Mouse (Mus musculus): ENCODE measurements around the gene Ube2o. TPM values are rescaled to one million over a fixed set of nuclear protein-coding genes. Genes with fewer than 3 reads are reported as not detected.

The Ube2o gene
- total RNA-seq, 2 experiments from 2014 or later, result 29.1 to 33.8 TPM

DNA sequence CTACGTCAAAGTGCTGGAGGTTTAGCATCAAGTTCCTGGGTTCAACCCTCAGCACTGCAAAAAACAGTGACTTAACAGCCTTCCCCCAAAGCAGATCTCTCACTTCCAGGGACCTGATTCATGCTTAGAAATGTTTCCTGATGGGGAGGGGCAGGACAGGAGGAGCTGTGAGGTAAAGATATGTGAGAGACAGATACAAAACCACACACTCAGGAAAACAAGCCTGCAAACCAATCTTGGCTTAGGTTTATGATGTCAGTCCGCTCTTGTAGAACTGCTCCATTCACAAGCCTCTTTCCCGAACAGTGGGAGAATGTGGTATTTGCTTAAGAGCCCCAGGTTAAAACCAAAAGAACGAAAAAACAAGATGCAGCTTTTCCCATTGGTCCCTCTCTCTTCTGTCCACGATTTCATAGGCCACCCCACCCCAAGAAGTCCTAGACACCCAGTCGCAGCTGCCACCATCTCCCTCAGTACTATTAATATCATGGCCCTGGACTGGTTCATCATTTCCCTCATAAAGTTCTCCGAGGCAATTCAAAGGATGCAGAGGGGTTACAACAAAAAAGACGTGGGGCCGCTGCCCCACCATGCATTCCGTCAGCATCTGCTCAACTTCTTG is 1.1 kb downstream of the Ube2o start:
- no peak for DNase-seq

DNA sequence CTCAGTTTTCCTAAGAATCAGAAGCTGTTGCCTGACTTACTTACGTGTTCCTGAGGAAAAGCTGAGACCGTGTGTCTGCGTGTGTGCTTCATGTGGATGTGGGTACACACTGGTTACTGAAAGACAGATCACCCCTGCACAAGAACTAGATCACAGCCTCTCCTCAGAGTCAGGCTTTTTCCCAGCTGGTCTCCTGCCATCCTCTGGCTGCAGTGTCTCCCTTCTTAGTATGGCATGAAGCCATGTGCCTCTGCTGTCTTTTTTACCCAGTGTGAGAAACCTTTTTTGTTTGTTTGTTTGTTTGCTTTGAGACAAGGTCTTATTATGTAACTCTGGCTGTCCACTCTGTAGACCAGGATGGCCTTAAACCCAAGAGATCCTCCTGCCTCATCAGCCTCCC is 2.0 kb downstream of the Ube2o start:
- no peak for DNase-seq

DNA sequence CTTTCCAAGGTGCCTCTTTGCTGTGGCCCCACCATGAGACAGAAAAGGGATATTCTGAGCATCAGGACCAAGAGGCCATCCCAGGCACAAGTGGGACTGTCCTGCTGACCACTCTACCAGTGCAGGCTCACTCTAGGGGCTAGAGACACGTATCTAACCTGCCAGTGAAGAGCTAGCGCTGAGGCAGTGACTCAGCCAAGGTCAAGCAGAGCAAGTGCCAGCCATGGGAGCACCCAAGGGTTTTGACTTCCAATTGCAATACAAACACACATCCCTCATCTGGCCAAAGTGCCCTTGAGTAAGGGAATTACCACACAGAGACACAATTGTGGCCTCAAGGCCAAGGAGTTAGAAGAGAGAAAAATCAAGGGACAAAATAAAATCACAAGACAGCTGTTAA is 5.9 kb downstream of the Ube2o start:
- no peak for DNase-seq

DNA sequence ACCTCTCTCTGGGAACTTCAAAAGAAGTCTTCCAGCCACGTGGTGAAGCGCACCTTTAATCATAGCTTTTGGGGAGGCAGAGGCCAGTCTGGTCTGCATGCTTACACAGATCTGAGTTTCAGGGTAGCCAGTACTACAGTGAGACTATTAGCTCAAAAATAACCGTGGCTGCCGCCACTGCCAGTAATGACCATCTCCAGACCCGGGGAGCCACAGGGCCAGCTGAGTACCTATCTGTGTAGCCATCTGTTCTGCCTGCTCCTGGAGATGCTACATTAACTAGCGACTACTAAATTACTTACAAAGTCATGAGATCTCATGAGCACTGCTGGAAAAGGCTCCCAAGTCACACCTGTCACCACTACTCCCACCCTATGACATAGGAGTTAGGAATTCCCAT is 6.3 kb downstream of the Ube2o start:
- no peak for DNase-seq

DNA sequence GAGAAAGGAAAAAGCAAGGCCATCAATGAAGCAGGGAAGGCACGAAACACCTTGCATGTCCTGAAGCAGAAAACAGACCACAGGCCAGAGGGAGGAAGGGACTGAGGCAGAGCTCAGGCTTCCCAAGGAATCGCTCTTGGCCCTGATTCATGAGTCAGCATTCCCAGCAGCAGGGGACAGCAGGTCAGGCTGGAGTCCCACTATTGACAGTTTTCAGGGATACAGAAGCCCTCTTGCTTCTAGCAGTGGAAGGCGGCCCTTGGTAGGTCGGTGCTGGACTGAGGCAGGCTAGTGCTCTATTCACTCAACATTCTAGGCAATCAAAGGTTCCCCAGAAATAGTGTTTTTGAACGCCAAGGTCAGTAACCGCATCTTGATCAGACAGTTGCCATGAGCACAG is 6.8 kb downstream of the Ube2o start:
- no peak for DNase-seq

DNA sequence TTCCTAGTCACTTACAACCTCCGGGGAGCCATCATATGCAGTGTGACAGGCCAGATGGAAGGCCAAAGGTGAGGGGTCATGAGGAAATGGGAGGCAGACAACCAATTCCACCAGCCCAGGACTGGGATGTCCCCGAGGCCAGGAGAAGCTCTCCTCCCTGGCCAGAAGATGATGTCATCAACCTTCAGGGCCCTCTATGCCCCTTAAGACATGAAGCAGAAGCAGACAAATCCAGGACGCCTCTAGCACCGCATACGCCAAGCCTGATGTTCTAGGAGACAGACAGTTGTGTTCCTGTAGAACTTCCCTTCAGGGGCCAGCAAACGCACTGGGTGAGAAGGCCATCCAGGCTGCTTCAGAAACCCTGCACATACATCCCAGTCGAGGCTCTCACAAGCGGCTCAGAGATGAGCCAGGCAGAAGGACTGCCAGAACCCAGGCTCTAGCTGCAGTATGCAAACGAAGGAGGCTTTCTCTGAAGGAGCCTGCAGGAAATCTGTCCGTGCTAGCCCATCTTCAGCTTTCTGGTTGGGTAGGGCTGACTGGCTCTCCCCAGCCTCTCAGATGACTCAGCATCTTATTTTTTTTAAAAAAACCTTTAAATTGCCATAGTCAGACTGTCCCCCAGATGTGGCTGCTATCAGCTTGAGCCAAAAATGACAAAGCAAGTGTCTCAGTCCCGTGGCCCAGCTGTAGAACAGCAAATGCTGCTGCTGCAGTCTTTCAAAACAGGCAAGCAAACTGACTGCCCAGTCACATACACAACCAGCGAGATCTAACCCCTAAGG is 8.3 kb downstream of the Ube2o start:
- DNase-seq, result no peak

DNA sequence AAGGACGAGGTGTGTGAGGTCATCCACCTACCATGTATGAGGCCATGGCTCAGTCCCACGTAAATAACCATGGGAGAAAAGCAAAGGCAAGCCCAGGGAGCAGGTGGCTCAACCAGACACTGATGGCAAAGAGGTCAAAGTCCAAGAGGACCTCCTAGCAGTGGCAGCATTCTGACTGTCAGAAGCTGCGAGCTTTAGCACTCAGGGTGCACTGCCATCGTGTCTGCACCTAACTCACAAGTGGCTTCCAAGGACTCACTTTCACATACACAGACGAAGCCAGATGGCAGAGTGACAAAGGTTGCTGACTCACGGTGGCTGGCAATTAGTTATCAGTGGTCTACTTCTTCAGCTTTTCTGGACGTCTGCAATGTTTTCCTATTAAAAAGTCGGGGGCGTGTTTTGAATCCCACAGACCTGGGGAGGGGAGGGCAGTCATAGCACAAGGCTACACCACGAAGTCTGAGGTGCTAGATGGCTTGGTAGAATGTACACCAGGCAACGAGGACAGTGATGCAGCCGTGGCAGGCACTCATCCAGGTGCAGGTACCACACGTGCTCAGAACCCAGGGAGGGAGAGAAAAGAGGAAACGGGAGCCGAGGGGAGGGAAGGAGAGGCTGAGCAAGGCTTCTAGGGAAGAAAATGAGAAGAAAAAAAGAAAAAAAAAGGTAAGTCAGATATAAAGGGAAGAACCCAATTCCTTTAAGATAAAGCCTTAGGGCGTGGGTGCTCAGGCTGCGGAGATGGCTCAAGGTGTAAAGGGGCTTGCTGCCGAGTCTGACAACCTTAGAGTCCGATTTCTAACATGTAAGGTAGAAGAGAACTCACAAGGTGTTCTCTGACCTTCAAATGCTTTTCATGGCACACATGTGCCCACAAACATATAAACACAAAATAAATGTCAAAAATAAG is 9.2 kb downstream of the Ube2o start:
- DNase-seq, result peak; percentile 58

DNA sequence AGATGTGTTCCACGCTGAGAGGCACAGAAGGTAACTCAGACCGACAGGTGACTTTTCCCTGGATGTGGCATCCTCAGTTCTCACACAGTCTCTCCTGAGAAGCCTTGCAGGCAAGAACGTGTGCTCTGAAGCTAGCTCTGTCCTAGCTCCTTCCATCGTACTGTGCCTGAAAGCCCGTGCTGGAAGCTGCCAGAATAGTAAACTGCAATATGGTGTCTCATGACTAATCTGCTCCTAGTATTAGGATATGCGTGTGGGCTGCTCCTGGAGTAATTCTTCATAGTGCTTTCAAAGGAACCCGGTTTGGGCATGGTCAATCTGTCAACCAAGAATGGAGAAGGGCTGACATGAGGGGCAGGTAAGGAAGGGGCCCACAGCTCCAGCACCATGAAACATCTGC is 10.4 kb downstream of the Ube2o start:
- no peak for DNase-seq

DNA sequence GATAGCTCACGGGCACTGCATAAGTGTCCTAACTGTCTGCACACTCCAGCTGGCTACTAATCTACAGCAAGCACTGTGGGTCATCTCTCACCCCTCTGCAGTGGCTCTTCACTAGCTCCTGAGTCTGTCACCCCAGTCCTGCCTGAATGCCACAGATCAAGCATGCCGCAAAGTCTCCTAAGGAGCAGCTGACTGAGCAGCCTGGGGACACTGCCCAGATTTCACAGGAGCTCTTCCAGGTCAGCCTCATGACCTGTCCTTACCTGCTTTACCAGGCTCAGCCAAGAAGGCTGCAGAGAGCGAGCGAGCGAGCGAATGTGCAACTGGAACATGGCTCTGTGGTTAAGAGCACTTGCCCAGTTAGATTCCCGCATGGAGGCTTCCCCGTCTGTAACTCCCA is 13.7 kb downstream of the Ube2o start:
- no peak for DNase-seq

DNA sequence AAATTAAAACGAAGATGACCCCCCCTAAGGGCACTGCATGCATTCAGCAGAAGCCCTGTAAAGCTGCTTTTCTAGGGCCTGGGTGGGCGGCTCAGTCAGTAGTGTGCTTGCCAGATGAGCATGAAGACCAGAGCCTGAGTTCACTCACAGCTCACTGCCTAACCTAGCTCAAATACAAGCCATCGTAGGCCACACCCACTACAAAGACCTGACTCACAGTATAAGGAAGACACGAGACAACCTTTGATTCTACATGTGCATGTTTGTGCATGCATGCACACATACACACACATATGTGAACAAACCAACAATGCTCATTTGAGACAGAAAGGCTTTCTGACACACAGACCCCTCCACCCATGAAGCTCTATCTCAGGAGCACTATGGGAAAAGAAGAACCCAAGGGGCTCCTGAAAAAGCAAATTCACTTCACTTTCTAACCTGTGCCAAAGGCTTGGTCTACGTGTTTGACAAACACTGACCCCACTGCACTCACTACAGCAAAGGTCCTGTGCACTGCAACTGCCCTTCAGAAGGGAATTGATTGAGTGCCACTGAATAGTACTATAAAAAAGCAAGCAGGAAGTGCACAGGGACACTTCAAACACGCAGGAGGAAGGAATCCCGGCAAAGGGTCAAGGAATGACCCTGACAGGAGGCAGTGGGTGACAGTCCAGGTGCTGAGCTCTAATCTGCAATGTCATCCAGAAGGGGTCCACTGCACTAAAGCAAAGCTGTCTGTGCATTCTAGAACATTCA is 15.8 kb downstream of the Ube2o start:
- no peak for DNase-seq

DNA sequence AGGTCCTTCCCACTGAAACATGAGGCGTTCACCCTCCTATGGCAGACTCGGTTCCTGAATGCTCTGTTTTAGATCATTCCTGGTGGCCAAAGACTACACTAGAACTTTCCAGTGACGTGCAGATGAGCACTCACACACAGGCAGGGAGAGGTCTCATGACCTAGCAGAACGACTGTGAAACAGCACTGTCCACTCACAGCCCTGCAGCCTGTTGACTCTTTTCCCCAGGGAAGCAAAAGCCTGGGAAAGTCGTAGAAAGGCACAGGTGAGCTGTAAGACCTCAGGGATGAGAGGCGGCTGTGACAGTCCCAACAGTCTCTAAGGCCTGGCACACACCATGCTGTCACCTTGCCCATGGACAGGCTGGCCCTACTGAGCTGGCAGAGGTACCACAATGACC is 24.9 kb downstream of the Ube2o start:
- no peak for DNase-seq

DNA sequence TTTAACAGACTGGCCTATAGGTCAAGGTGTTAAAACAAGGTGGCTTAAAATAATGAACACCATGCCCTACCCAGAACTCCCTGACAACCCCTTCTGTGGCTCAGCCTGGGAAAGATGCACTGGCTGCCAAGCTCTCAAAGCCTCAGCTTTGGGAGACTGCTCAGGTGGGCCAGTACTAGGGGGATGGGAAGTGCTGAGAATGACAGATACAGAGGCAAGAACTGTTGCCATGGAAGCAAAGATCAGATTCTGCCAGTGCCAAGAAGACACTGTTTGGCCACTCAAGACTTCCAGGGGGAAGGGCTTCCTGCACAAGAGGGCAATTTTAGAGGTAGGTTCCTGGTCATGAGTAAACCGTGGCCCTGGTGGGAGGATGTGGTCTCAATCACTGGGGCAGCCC is 25.7 kb downstream of the Ube2o start:
- DNase-seq, result no peak

DNA sequence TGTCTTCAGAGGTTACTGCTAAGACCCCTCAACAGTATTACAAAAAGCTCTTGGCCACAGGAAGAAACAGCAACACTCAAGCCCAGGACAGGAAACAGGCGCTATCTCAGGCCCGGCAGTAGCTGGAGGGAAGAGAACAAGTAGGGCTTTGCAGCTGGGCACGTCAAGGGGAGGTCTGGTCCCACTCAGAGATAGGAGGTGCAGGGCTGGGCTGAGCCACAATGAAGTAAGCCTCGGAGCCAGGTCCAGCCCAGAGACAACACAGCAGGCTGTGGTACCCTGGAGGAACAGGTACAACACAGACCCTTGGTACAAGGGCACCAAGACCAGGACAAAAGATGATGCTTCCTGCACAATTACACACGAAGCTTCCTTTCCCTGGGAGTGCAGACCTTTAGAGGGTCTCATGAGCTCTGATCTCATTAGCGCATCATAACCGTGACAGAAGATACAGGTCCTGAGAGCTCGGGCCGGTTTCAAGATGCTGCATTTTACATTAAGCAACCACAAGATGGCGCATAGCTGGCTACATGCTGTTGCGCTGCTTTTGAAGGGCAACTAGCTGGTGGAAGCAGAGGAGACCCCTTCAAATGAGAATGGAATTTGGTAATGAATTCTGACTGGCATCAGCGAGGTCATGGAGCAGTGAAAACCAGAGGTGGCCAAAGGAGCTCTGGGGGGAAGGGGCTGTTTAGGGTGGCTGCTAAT is 26.9 kb downstream of the Ube2o start:
- DNase-seq, result peak; percentile 51

DNA sequence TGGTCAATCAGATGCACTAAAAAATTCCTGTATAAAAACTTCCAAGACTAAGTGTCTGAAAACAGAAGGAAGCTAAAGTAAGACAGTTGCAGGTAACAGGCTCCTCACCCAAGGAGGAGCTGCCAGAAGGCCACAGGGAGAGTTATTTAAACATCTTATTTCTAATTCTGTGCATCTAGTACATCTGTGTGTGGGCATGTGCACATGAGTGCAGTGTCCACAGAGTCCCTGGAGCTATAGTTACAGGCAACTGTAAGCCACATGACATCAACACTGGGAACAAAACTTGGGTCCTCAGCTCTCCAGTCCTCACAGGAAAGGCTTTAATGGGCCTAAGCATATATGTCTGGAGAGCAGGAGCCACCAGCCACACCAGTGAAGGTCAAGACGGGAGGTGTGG is 29.1 kb downstream of the Ube2o start:
- DNase-seq, result no peak

DNA sequence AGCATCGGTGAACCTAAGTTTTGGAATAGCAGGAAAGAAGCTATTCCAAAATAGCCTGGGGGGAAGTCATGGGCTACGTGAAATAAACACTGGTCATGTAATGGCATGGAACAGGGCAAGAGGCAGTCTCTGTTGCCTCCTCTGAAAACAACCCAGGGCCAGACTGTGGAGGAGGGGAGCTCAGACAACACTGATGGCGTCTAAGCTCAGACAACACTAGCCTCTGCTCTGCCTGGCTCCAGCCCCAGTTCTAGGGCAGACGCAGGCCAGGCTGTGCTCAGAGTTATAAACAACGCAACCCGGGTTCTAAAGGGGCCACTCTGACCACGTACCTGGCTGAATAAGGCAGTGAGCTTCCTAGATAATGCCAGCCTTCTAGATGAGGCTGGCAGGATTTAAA is 30.5 kb downstream of the Ube2o start:
- no peak for DNase-seq

DNA sequence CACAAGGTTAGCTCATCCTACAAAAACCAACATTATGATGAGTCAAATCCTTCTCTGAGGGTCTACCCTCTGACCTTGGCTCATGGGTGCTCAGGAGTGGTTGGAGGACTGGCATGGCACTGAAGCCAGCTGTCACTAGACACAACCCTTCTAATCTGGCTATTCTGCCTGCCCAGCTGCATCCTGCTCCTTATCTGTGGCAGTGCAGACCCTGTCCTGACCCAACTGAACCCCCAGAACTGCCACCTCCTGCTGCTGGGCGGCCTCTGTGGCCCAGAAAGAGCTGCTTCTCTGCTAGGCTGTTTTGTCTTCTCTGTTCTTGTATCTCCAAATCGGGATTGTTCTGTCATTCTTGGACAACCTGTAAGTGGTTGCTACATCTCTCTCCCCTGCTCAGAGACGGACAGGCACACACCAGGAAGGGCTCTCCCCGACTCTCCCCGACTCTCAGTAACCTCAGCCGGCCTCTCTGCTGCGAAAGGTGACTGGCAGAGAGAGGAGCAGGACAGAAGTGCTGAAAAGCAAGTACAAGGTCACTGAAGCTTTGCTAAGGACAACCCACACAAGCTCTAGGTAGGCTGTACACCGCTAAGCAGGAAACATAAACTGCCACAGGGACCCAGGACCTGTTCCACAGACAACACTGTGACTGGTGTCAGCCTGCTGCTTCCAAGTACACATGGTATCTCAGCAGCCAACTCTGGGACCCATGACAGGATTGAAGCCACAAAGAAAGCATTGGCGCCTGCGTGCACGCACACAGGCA is 31.8 kb downstream of the Ube2o start:
- no peak for DNase-seq

DNA sequence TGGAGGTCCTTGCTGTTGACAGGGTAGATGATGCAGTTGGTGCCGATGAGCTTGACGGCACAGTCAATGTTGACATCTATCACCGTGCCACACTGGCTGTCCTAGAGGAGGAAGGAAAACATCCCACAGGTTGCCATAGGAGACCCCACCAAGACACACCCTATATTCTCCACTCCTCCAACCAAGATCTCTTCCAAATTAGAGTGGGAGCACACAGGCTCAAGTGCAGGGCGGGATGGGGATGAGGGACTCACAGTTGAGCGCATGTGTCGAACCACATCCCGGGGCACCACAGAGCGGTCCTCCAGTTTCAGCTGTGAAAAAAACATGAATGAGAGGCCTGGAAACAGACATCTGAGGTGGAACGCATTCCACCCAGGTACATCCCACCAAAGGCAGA is 32.5 kb downstream of the Ube2o start:
- no peak for DNase-seq

DNA sequence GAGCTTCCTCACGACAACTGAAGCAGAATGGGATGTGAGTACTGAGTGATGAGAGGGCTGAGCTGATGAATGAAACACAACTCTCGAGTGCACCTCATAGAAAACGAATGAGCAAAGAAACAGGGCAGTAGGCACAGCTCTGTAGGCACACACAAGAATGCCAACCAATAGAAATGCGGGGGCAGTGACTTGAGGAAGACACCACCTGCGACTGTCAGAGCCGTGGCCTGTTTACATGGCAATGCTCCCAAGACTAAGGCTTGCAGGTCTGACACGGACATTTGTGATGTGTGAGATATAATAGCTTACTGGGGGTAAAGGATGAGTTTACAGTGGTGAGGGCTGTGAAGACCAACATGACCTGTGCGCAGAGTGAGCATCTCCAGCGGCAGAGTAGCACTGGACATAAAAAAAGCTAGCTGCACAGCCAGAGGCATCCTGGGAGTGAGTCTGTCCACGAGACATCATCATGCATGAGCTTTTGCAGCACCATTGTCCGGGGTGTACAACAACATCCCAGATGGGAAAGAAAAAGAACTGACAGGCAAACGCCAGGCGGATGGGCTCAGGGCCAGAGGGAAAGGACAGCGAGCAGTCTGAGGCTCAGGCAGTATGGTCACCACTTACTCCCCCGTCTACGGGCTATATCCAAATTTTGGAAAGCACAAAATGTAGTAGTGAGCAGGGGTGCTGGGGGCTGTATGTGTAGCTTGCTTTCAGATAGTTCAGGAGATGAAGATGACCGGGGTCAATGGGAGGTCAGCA is 33.8 kb downstream of the Ube2o start:
- DNase-seq, result no peak

DNA sequence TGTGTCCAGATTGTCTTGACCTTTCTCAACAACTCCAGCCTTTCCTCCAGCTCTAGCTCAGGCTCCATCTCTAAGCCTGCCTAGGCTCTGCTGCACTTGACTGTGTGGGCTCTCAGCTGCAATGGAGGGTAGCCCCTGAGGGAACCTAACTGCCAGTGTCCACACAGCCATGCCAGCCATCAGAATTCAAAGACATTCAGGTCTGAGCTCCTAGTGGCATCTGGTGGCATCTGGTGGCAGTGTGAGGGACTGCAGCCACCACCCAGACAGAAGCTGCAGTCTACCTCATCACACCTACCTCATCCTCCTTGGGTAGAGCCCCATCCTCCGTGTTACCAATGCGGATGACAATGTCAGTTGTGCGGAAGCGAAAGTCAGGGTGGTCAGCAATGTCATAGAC is 38.1 kb downstream of the Ube2o start:
- peak; percentile 62 for DNase-seq

DNA sequence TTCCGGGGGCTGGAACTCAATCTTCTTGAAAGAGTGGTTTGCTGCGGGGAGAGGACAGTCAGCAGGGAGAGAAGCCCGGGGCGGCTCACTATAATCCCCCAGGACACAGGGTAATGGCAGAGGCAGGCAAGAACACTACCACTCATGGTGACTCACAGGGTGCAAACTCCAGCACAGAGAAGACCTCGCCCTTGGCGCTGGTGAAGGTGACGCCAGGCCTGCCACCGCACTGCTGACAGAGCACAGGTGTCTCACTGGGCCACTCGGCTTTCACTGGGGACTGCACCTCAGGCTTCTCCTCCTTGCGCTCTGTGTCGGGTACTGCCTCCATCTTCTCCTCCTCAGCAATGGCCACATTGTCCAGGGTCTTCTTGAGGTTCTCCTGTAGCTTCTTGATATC is 40.1 kb downstream of the Ube2o start:
- no peak for DNase-seq

Data from heart, postnatal 4 days (tissue).